Mouse (Mus musculus) MEL (cell line): ENCODE results near the gene Tmem266.

Experiments
- BHLHE40 ChIP-seq: IDR thresholded peaks from 2 replicates; pipeline ENCODE4 v1.6.1; 2012; ENCODE audit warnings: low read depth, mild to moderate bottlenecking, inconsistent platforms, low read length, improper control_type of control experiment, borderline replicate concordance
- CTCF ChIP-seq, 3 experiments: IDR thresholded peaks in 2 of 3; conservative IDR thresholded peaks in 1 of 3; 2 replicates each; pipeline ENCODE4 v1.5.1; 2011 to 2012; ENCODE audit warnings: low read length in 3 of 3, low read depth in 2 of 3, mild to moderate bottlenecking in 2 of 3, improper control_type of control experiment in 1 of 3, inconsistent platforms in 1 of 3, mixed read lengths in 1 of 3, moderate library complexity in 1 of 3; ENCODE audit not compliant: control insufficient read depth in 1 of 3, insufficient read depth in 1 of 3, poor library complexity in 1 of 3, severe bottlenecking in 1 of 3
- HCFC1 ChIP-seq: IDR thresholded peaks from 2 replicates; pipeline ENCODE4 v1.6.1; 2012; ENCODE audit warnings: low read depth, mild to moderate bottlenecking, inconsistent platforms, low read length, improper control_type of control experiment, moderate library complexity
- MEF2A ChIP-seq: IDR thresholded peaks from 2 replicates; pipeline ENCODE4 v1.6.1; 2014; ENCODE audit warnings: low read depth, mild to moderate bottlenecking, inconsistent platforms, low read length, improper control_type of control experiment; ENCODE audit not compliant: poor library complexity, insufficient replicate concordance, severe bottlenecking; ENCODE audit errors: extremely low read depth
- POLR2A ChIP-seq, 2 experiments: IDR thresholded peaks; 2 replicates each; pipeline ENCODE4 v1.6.1; 2011 to 2012; ENCODE audit warnings: low read length in 2 of 2, mild to moderate bottlenecking in 2 of 2, control low read depth in 1 of 2, improper control_type of control experiment in 1 of 2, low read depth in 1 of 2, moderate library complexity in 1 of 2; ENCODE audit not compliant: control insufficient read depth in 1 of 2, insufficient read depth in 1 of 2, poor library complexity in 1 of 2
- ZNF384 ChIP-seq: IDR thresholded peaks from 2 replicates; pipeline ENCODE4 v1.6.1; 2012; ENCODE audit warnings: low read depth, mild to moderate bottlenecking, inconsistent platforms, low read length, improper control_type of control experiment

DNA sequence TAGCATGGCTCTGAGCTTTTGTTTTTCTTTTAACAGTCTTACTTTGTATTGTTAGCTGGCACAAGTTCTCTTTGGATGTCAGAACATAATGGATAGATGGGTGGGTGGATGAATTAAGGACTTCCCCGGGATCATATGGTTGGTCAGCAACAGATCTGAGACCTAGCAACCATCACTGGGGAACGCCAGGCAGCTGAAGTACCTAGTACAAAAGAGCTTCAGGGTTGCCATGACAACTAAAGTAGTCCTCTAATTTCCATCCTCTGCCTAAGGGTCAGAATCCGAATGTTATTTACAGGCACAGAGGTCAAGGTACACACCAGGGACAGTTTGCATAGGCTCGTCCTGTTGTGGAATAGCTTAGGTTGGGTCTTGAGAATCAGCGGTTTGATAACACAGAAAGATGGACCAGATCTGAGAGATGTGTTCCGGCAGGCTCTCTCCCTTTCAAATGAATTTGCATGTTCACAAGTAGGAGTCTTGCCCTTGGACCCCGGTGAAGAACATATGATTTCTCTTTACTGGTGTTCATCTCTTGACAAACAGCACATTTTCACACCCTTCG lies 28.6 kb downstream of the Tmem266 start:
- TF ChIP-seq HCFC1 = no peak
- no peak for TF ChIP-seq POLR2A (IDR thresholded peaks at IDR 0.05; ENCODE audit: control insufficient read depth in 1 of 2, insufficient read depth in 1 of 2, low read depth in 1 of 2, low read length in 2 of 2, poor library complexity in 1 of 2)
- no peak for TF ChIP-seq CTCF (IDR thresholded peaks at IDR 0.05 in 2 of 3, conservative IDR thresholded peaks at IDR 0.05 in 1 of 3; ENCODE audit: control insufficient read depth in 1 of 3, insufficient read depth in 1 of 3, low read depth in 2 of 3, low read length in 3 of 3, poor library complexity in 1 of 3, severe bottlenecking in 1 of 3)
- no peak for TF ChIP-seq ZNF384
- no peak for TF ChIP-seq BHLHE40
- TF ChIP-seq MEF2A = no peak
